Mouse (Mus musculus) retina, postnatal 7 days (tissue): ENCODE data around the gene Riox1.
"Not testable (repeated sequence)": the region's sequence is repeated elsewhere in the genome, so short reads cannot be mapped to it uniquely, and the experiment has no call there.

Experiments used
- DNase-seq: peaks from one replicate; pipeline ENCODE4 v3.0.0-alpha.2; 2012; ENCODE audit warnings: low read depth, low spot score

Gene Riox1

DNA sequence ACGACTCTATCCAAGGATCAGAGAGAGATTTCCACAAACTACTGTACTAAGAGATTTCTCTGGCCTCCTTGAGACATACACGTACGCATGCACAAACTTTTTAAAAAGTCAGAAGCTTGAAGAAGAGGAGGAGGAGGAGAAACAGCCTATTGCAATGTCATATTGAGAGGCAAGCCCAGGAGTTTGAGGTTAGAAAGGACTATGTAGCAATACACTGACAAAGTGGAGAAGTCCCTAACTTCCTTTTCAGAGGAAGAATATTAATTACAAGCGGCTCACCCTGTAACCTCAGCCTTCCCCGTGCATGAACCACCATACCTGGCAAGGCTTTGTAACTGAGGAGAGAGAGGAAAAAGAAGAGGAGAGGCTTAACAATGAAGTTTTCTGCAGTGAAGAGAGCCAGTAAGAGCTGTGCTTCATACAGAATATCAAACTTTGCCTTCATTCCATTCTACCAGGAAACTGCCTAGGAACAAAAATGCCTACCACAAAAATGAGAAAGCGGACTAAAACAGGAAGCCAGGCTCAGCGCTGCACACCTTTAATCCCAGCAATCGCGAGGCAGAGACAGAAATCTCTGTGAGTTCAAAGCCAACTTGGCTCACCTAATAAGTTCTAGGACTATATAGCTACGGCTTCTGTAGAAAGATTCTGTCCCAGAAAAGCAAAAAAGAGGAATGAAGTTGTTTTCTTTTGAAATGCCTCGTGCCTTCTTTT lies 474 bp upstream of the Riox1 start:
- no peak for DNase-seq

DNA sequence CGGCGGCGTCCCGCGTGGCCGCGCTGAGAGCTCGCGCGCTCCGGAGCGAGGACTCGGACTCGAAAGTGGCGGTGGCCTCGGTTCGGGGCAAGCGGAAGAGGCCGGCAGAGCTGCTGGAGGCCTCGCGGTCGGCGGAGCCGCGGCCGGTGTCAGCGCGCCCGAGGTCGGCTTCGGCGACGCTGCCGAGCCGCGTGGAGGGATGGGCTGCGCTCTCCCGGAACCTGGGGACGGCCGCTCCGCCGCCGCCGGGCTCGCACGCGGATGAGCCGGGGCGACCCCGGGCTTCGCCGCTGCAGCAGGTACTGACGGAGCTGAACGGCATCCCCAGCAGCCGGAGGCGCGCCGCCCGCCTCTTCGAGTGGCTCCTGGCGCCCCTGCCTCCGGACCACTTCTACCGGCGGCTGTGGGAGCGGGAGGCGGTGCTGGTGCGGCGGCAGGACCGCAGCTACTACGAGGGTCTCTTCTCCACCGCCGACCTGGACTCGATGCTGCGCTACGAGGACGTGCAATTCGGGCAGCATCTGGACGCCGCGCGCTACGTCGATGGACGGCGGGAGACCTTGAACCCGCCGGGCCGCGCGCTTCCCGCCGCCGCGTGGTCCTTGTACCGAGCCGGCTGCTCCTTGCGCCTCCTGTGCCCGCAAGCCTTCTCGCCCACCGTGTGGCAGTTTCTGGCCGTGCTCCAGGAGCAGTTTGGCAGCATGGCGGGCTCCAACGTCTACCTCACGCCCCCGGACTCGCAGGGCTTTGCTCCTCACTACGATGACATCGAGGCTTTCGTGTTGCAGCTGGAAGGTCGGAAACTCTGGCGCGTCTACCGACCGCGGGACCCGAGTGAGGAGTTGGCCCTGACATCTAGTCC lies 663 bp downstream of the Riox1 start:
- peak; percentile 14 for DNase-seq

DNA sequence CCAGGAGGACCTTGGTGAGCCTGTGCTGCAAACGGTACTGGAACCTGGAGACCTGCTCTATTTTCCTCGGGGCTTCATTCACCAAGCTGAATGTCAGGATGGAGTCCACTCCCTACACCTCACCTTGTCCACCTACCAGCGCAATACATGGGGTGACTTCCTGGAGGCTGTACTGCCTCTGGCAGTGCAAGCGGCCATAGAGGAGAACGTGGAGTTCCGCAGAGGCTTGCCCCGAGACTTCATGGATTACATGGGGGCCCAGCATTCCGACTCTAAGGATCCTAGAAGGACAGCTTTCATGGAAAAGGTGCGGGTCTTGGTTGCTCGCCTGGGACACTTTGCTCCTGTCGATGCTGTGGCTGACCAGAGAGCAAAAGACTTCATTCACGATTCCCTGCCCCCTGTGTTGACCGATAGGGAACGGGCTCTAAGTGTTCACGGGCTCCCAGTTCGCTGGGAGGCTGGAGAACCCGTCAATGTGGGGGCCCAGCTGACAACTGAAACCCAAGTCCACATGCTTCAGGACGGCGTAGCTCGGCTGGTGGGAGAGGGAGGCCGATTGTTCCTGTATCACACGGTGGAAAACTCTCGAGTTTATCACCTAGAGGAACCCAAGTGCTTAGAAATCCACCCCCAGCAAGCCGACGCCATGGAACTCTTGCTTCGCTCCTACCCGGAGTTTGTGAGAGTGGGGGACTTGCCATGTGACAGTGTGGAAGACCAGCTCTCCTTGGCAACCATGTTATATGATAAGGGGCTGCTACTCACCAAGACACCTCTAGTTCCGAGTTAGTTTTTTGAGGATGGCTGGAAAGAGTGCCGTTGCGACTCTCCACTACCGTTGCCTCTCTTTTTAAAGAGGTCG lies 1.5 kb downstream of the Riox1 start:
- no peak for DNase-seq

DNA sequence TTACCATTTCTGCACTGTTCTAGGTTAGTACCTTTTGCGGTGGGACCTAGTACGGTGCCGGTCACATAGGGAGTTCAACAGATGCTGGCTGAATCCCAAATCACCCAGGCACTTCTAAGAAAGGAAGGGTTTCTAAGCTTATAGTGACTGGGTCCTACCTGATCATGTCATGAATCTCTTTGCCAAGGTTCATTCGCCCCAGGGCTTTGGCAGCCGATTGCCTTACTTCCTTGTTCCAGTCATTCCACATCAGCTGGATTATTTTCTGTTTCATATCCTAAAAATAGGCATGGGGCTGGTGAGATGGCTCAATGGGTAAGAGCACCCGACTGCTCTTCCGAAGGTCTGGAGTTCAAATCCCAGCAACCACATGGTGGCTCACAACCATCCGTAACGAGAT lies 7.9 kb downstream of the Riox1 start:
- DNase-seq = no peak

GRCm38 (mm10) chr12:83965235-83965634 lies 14.8 kb downstream of the Riox1 start:
- no peak for DNase-seq

DNA sequence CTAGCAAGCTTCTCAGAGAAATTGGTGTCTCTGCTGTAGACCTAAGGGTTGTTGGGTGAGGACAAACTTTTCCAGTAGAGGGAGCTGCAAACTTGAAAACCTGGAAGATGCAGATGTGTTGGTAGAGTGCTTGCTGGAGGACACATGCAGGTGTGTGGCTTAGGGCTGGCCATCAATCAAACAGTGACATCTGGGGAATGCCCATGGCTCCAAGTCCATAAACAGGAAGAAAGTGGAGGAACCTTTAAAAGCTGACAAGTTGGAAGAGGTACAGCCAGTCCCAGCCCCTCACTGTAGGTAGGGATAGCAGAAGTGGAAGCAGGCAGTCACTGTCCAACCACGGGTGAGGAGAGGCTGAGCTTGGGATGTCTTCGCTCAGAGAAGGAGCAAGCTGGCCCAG lies 21.7 kb downstream of the Riox1 start:
- no peak for DNase-seq

DNA sequence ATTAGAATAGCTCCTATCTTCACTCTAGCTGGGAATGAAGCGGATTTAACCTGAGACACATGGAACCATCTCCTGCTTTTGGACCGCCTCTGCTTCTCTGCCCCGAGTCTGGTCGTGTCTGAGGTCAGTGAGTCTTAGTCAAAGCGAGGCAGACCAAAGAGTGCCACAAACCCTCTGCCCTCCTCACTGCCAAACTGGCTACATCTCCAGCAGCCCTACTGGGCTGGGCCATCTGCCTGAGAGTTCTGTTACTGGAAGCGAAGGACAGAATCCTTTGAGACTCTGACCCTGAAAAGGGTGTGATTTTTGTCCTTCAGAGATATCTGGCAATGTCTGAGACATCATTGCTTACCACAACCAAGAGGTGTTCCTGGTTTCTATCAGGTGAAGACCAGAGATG lies 28.5 kb downstream of the Riox1 start:
- no peak for DNase-seq

DNA sequence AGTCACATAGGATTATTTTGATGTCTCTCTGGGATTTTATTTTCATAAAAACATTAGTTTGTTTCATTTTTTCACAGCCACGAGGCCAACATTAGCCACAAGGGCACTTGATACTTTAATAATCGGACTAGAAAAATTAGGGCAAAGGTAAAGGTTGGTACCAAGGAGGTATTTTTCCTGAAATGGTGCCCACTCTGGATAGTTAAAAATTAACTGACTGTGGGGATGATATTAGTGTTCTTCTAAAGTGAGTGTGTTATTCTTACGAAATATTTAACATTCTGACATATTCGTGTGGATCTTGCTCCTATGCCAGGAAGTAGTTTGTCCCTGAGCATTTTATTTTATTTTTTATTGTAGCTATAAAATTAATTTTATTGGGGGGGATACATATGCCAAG lies 31.2 kb downstream of the Riox1 start:
- DNase-seq = no peak

- DNase-seq = no peak
Measured at GRCm38 (mm10) chr12:83984752-83985151, 34.3 kb downstream of the Riox1 start, which contains the start of gene Heatr4. TSS of gene Heatr4 (minus strand) at chr12:83984852.

DNA sequence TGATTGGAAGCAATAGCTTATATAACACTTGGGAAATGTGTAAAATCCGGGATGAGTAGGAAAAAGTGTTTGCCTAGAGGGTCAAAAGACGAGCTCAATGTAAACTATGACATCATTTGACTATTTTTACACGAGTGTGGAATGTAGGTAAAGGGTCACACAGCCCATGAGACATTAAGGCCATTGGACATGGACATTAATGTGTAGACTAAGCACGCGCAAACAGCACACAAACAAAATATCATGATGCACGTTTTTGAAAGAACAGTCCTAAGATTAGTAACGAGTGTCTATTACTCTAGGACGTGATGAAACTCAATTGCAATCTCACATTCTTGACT lies 36.8 kb downstream of the Riox1 start:
- no peak for DNase-seq

DNA sequence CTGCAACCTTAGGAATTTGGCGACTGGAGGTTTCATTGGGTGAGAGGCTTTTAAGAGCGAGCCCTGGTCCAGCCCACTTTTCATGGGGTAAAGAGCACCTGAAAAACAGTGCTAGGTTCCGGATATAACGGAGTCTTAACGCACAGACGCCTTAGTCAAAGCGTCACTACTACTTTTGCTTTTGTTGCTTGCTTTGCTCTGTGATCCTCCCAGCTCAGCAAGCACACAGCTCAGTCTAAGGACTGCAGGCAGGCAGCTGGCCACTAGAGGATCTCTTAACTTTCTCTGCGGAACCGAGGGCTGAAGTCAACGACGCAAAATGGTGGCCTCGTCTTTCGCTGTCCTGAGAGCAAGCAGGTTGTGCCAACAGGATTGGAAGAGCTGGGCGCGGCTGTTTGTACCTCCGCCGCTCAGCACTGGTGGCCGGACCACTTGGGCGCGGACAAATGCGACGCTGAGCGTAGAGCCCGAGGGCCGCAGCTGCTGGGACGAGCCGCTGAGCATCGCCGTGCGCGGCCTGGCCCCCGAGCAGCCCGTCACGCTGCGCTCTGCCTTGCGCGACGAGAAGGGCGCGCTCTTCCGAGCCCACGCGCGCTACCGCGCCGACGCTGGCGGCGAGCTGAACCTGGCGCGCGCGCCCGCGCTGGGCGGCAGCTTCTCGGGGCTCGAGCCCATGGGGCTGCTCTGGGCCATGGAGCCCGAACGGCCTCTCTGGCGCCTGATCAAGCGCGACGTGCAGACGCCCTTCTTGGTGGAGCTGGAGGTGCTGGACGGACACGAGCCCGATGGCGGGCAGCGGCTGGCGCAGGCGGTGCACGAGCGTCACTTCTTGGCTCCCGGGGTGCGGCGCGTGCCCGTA lies 37.4 kb downstream of the Riox1 start, which contains the start of gene Acot2:
Gene Acot2, plus strand, starts transcription at position 279 of the 859 bp plus-strand sequence.
- peak; percentile 69 for DNase-seq

DNA sequence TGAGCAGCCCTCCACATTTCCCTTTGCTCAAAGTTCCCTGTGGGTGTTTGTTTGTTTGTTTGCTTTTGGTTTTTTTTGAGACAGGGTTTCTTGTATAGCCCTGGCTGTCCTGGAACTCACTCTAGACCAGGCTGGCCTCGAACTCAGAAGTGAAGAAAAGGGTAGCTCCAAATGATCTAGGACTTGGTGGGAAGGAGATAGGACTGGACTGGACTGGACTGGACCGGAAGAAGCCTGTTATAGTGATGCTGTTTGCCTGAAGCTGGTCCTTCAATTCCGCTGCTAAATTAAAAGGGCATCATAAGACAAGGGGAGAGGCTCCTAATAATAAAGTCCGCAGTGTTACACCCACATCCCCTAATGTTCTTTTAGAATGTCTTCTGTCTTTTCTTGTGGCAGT lies 38.1 kb downstream of the Riox1 start:
- no peak for DNase-seq

DNA sequence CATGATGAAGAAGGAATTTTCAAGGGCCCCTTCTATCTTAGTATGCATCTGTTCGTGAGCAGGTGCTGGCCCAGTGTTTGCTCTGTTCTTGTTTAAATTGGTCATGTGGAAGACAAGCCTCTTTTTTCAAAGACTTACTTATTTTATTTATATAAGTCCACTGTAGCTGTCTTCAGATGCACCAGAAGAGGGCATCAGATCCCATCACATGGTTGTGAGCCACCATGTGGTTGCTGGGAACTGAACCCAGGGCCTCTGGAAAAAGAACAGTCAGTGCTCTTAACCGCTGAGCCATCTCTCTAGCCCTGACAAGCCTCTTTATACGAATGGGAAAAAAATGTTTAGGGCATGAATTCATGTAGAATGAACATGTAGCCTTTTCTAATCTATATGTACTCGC lies 39.0 kb downstream of the Riox1 start:
- DNase-seq = no peak

DNA sequence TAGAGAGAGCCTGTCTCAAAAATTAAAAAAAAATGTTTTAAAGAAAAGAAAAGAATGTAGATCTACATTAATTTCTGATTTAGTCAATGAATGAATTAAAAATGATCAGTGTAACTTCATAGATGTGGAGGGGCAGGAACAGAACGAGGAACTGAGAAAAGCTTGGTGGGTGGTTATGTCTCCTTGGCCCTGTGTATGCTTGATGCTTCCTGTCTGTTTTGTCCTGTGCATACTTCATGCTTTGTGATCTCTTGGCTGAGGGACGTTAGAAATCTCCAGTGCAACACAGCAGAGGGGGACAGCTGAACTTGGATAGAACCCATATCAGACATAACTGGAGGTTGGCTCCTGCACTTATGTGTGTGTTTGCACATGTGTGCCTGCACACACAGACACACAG lies 46.8 kb downstream of the Riox1 start:
- DNase-seq = no peak

DNA sequence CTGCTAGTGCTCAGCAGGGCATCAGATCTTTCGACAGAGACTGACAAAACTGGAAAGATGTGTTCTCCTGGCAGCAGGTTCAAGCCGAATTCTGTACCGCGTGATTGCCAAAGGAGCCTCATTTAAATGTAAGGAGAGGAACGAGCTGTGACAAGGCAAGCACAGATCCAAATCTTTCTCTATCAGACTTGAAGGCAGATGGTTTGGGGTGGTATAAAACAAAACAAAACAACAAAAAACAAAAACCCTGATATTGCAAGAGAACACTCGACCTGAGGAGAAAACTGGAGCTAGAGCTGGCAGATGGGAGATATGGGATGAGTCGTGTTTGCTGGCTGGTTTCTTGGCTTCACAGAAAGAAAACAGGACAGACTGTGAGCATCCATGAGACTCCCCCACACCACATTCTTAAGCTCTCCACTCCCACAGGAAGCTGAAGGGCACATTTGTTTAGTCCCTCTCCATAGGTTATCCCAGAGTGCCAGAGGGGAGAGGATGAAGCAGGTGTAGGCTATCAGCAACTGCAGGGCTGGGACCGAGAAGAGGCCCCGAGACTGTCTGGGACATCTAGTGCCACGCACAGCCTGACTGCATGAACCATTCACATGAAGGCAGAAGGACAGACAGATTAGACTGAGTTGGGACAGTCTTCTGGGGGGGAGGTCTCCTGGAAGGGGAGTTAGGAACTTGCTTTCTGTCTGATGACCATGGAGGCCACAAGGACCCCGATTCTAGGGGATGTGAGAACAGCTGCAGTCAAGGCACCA lies 48.1 kb downstream of the Riox1 start:
- no peak for DNase-seq

- not testable (repeated sequence) for DNase-seq
Measured at GRCm38 (mm10) chr12:83999237-83999636, 48.8 kb downstream of the Riox1 start.

GRCm38 (mm10) chr12:84000418-84000817 lies 50.0 kb downstream of the Riox1 start:
- no peak for DNase-seq
